Mouse (Mus musculus): ENCODE data around the gene Dynlt1f.
"Not testable (repeated sequence)": the region's sequence is repeated elsewhere in the genome, so short reads cannot be mapped to it uniquely, and the experiment has no call there.

Dynlt1f gene

DNA sequence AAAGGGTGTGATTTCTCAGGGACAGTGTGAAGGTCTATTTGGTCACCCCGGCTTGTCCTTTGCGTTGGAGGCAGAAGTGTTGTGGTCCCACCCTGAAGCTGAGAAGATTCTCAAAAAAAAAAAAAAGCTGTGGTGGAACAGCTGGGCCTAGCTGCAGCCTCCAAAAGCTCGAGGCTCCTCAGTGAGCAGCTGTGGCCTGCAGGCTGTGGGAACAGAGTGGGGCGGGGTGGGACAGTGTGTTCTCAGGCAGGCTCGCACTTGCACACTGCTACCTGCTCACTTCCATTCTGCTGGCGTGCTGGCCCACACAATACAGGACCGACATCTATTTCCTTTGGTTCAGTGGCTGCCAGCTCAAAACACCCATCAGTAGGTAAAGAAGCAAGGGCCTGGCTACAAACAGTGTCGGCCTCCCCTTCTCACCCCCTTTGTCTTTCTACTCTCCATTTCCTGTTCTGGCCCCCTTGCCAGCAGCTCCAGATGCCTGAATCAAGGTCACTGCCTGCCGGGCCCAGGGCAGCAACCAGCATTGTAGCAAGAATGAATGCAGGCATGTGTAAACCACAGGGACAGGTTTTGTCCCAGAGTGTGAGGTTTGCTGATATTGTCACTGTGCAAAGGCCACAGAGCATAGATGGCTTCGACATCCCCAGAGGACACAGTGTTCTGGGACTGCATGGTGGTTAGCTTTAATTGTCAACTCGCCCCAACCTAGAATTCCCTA, 5.6 kb upstream of the Dynlt1f start:
- DNase-seq (ENCODE audit: low spot score in 2 of 2) = not testable (repeated sequence)

DNA sequence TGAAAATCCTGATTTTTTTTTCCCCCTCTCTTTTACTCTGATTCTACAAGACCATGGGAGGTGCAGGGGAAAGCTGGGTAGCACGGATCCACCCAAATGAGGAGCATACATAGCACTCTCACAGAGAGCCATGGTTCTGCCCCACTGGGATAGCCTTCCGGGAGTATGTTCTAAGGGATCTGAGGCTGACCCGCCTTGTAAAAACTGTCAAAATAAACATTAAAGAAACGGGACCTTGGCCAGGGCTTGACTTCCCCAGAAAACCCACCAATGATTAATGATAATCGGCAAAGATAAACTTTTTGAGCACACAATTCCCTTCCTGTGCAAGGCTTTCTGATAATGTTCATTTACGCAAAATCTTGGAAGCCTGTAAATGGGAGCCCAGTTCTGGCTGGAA, 4.9 kb upstream of the Dynlt1f start:
- not testable (repeated sequence) for DNase-seq (ENCODE audit: low spot score in 2 of 2)

DNA sequence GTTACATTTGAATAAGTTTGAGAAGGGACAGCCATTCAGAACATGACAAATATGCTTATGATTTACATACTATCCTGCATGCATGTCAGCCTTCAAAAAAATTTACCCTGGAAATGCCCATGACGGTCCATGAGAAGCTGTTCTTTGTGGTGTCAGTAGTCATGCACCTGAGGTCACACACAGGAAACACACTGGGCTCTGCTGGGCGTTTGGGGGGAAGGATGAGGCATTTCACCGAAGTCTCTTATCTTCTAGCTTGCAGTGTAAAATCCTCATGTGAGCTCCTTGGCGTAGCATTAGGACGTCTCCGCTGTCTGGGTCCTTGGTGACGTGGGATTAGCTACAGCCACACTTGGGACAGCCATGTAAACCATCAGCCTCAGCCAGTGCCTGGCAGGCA, 3.1 kb upstream of the Dynlt1f start, which contains the start of gene Sytl3:
Sytl3 (plus strand) TSS at position 293 of the 400 bp plus-strand sequence.
- not testable (repeated sequence) for DNase-seq (ENCODE audit: low spot score in 2 of 2)

DNA sequence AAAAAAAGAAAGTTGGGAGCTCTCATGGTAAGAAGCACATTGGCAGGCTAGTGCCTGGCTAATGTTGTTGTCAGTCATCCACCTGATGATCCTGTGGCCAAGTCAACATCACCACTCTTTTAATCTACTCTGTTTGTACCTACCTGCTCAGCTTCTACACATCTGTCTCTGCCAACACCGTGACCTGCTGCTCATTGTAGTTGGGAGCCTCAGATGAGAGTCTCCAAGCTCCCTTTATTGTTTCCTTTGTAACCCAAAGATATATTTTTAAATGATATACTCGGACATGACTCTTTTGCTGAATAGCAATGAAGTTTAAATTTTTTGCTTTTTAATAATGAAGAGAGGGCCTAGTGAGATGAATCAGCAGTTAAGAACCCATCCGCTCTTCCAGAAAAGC, 771 bp upstream of the Dynlt1f start:
- DNase-seq (ENCODE audit: low spot score in 2 of 2) = peak in 1 of 2 experiments; percentile 36

DNA sequence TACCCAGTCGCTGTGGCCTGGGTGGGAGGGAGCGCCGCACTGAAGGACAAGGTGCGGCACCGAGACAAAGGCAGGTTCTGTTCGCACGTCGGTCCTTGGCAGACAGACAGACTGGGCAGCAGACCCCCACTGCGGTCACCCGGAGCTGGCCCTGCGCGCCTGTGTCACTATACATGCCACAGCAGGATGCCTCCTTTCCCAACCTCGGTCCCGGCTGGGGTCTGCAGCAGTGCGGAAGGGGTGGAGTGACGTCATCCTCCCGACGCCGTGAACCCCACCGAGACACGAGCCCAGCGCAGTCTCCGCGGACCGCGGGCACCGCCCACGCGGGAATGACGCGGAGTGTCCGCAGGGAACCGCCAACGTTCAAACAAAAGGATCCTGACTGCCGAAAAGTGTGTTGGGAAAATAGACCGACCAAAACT, 601 bp downstream of the Dynlt1f start:
- DNase-seq (ENCODE audit: low spot score in 2 of 2) = peak; percentile 86

DNA sequence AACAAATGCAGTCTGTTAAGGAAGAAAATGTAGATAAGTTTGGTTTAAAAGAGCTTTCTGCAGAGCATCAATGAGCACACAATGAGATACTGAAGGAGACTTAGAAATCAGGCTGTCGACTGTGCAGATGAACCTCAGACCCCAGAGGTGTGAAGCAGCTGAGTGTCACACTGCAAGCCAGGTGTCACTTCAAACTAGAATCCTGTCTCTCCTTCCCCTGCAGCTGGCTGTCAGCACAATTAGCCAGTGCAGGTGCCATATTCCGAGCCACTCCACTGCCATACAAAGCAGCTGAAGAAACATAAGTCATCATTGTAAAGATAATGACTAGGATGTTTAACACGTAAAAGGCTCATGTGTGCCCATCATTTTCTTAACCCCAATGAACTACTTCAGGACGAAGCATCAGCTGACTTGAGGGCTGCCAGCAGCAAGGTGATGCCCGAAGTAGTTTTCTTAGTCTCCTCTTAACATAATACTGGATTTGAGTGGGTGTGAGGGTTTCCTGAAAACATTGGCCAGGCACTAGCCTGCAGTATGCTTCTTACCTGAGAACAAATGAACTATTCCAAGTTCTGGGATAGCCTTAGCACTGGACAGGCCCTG, 2.3 kb downstream of the Dynlt1f start:
- not testable (repeated sequence) for DNase-seq (ENCODE audit: low spot score in 2 of 2)

DNA sequence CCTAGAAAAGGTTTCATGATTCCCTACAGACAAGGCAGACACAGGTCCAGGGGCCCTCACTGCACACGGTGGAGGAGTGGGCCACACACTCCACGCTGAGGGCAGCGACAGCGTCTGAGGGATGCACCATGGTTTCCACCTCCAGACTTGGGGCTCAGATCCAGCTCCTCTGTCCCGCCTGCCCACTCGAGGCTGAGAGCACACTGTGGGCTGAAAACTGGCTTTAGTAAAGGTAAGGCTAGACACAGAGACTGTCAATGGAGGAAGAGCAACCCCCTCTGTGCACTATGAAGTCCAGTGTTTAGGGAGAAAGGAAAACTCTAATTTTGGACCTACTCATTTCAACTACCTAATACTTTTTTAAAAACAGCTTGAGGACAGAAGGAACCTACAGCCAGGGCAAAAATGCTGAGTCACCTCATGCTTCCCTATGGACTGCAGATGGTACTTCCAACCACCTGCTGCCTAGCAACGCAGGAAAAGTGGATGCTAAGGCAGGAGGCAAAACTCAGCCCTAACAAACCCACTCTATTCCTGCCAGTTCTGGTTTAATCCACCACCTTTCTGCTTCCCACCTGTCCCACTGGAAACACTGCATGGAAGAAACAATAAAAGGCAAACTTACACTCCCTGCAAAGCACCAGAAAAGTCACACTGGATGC, 4.7 kb downstream of the Dynlt1f start:
- DNase-seq (ENCODE audit: low spot score in 2 of 2) = peak; percentile 34 to 35

DNA sequence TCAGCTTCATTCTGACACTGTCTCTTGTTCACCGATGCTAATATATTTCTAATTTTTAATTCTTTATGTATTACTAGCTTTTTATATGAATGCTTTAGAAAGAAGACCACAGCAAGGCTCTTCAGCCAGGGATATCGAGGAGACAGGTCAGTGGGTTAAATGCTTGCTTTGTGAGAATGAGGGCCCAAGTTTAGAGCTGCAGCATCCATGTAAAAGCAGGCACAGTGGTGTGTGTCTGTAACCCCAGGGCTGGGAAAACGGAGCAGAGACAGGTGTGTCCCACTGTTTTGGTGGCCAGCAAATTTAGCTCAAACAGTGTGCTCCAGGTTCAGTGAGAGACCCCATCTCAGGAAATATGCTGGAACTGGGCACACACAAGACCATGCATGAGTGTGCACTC, 8.2 kb downstream of the Dynlt1f start:
- DNase-seq (ENCODE audit: low spot score in 2 of 2) = not testable (repeated sequence)

DNA sequence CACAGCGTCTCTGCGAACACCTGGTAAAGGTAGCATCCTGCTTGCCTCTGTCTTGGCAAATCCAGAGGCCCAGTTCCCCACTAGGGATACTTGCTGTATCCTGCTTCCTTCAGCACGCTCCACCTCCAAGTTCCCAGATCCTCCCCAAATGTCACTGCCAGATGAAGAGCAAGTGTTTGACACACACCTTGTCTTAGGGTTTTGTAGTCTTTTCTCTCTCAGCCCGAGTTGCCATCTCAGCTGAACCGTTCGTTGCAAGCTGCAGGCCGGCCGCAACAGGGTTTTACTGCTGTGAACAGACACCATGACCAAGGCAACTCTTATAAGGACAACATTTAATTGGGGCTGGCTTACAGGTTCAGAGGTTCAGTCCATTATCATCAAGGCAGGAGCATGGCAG, 8.9 kb downstream of the Dynlt1f start:
- peak; percentile 31 to 40 for DNase-seq (ENCODE audit: low spot score in 2 of 2)

DNA sequence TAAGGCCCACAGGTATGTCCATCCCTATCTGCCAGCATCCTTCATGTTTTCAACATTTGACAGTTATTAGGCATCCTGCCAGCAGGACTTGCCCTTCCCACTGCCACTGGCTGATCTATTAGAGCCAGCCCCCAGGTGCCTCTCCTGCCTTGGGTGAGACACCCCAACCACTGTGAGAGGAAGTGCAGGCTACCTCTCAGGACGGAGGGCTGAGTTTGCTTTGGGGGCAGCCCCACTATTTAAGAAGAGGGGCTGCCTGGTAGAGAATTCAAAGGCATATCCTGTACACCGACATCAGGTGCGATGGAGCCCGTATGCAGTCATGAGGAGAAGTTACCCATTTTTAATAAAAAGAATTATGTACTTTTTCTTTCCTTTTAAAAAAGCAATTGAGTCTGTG, 10.0 kb downstream of the Dynlt1f start:
- not testable (repeated sequence) for DNase-seq (ENCODE audit: low spot score in 2 of 2)

DNA sequence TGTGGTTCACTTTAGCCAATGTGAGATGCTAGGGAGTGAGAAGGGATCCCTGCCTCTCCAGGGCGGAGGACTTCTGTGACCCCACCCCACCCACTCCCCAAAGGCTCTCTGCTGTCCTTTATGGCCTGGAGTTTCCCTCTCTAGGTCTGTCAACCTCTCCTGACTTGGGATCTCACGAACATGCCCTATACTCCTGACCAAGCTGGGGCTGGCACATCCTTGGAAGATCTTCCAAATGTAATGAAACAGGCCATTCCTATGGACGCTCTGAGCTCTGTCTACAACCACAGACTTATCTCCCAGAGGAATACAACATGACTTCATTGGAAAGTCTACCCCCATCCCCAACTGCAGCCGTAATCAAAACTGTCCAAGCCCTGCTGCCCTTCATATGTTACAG, 11.0 kb downstream of the Dynlt1f start:
- DNase-seq (ENCODE audit: low spot score in 2 of 2) = not testable (repeated sequence)

DNA sequence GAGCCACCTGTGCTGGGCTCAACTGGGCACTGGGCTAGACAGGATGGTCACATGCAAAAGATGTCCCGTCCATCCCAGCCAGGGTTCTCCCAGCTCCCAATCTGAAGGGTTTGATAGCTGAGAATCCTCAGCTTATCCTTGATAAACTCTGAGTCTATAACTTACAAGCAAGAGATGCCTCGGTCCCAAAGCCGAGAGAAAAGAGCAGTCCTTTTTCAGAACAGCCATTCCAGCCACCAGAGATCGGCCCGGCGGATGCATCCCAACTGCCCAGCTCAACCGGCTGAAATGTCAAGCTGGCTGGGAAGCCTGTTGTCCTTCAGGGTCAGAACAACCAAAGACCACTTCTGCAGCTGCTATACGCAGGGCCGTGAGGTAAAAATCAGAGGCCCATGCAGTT, 11.5 kb downstream of the Dynlt1f start:
- not testable (repeated sequence) for DNase-seq (ENCODE audit: low spot score in 2 of 2)

DNA sequence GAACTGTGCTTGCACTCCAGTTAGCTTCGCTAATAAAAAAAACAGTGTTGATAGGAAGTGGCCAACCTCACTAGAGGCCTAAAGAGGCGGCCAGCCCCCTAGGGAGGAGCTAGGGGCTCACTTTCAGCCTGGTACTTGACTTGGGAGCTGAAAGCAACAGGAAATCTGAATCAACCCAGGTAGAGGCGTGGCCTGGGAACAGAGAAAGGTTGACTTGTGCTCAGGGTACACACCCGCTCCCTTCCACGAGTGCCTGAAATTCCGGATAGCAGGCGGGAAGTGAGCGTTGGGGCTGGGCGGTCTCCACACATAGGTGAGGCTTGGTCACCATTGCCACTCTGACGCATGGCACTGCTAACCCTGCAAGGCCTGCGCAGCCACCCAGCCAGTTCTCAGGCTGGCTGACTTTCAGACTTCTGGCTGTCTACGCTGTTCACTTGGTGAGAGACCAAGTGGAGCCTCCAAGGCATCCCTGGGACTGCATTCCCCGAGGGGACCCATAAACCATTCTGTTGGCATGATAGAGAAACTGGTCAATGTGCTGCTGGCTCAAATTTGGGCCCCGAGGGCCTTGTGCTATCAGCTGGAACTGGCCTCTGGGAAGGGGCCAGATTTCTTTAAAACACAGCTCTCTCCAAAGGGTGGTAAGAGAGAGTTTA, 14.8 kb downstream of the Dynlt1f start:
- not testable (repeated sequence) for DNase-seq (ENCODE audit: low spot score in 2 of 2)

DNA sequence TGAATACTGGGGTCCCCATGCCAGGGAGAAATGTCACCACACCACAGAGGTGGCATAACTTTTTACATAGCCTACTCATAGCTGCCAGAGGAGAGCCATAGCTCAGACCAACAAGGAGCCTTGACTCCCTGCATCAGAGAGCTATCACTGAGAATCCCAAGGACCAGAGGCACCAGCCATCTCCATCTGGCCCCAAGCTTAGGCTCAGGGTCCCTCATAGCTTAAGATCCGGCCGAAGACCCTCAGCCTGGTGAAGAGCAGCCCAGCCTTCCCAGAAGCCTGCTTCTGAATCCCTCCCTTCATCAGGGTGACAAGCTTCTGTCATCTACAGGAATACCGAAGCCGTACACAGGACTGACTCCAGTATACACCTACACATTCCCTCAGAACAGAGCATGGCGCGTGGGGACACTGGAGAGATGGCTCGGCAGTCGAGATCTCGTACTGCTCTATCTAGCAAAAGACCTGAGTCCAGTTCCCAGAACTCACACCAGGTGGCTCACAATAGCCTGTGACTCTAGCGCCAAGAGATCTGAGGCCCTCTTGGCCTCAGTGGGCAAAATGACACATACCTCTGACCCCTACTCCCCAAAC, 15.6 kb downstream of the Dynlt1f start:
- DNase-seq (ENCODE audit: low spot score in 2 of 2) = not testable (repeated sequence)

DNA sequence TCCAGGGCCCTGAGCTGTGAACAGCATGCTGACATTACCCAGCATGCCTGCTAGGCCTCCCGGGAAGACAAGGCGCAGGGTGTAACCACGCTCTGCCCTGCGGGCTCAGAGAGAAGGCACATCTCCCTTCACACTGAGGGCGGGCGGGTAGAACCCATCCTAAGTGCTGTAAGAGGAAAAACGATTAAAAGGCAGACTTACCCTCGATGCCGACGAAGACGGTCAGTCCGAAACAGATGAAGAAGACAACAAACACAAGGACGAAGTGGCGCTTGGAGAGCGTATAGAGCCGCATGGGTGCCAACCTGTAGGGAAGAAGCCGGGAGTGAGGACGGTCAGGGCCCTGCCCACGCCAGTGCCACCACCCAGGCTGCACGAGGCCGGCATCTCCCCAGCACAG, 16.2 kb downstream of the Dynlt1f start:
- not testable (repeated sequence) for DNase-seq (ENCODE audit: low spot score in 2 of 2)

DNA sequence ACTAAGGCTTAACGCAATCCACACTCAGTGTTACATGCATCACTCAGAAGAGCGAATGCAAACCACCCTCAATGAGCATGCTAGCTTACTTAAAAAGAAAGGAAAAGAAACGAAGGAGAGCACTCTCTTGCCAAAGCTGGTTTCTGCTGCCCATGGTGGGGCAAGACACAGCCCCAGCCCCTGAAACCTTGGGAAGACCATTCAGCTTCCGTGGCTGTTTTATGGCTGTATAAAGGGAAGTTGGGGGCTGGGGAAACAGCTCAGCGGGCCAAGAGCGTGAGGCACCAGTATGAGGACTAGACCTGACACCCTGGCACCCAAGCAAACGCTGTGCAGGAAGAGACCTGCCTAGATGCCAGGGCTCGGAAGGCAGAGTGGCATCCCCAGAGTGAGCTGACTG, 17.3 kb downstream of the Dynlt1f start:
- peak in 1 of 2 experiments; percentile 32 for DNase-seq (ENCODE audit: low spot score in 2 of 2)

DNA sequence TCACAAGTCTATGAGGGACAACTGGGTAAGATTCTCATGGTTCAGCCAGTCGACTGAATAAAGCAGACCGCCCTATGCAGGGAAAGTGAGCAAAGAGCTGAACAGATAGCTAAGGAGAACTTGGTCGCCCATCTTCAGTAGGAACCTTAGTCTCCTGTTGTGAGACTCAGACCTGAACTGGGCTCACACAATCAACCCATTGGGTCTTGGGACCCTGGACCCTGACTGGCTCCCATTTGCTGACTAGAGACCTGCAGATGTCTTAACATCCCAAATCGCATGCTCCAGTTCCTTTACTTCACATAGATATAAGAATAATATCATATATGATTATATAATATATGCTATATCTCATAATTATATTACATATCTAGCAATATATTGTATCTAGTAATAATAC, 18.3 kb downstream of the Dynlt1f start:
- peak in 1 of 2 experiments; percentile 21 for DNase-seq (ENCODE audit: low spot score in 2 of 2)

DNA sequence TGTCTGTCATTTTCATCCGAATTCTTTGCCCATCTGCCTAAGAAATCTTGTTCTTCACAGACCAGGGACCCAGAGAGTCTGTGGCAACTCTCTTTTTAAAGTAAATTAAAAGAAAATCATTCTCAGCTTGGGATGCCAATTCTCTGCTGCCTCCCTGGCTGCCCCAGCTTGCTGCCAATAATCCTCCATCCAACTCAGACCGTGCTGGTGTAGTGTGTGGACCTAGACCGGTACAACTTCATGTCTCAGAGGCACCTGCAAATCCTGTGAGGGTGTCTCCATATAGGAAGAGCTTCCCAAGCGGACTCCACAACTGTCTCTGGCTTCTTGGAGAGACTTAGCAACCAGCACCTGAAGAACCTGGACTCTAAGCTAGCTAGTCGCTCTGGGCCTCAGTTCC, 18.8 kb downstream of the Dynlt1f start:
- peak in 1 of 2 experiments; percentile 33 for DNase-seq (ENCODE audit: low spot score in 2 of 2)

DNA sequence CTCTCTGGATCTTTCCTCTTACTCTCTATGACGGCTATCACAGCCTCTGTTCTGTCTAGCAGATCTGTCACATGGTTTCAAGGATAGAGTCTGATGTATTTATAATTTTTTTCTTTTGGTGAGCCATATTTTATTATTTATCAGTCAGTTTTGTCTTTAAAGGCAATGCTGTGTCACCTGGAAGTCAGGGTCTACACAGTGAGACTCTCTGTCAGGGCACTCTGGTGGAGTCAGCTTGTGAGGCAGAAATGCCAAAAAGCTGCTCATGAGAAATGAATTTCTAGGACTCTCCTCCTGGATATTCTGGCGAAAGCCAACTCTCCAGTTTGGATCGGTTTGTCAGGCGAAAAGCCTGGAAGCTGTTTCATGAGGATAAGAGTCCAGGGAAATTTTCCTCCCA, 19.9 kb downstream of the Dynlt1f start:
- DNase-seq (ENCODE audit: low spot score in 2 of 2) = not testable (repeated sequence)

DNA sequence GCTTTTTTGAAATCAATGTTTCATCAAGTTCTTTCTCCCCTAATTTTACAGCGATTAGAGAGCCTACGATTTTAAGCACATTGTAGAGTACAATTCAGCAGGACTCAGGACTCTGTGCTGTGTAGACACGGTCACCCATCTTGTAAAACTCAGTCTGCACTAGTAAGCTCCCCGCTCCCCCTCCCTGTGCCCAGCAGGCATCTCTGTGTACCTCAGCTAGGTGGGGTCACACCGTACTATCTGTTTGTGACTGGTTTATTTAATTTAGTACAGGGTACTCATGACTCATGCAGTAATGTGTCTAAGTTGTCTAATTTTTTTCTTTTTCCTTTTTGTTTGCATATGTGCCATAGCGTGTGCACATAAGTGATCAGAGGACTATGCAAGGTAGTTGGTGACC, 22.9 kb downstream of the Dynlt1f start:
- not testable (repeated sequence) for DNase-seq (ENCODE audit: low spot score in 2 of 2)

DNA sequence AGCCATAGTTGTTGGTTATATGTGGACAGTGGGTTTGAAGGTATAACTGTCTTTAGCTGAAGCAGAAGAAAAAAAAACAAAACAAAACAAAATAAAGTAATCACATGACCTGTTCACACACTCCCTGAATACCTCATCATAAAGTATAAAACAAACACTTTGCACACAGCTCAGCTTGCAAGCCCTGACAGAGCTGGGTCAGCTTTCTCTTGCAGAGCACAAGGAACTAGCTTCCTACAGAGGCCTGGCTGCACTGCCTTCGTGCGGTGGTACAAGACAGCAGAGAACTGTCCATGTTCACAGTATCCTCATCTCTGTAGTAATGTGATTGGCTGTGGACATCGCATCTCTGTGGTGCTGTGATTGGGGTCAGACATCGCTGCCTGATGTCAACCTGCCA, 25.3 kb downstream of the Dynlt1f start:
- not testable (repeated sequence) for DNase-seq (ENCODE audit: low spot score in 2 of 2)
